Mouse (Mus musculus) gastrocnemius, postnatal 14 days (tissue): ENCODE measurements around the gene Prtg. TPM values are rescaled to one million over a fixed set of nuclear protein-coding genes. Genes with fewer than 3 reads are reported as not detected.

Experiments
- DNase-seq: peaks from one replicate; pipeline ENCODE4 v3.0.0; 2021; ENCODE audit warnings: mixed read lengths
- intact Hi-C: fragments of 180-260 bp; cut with DNase I; formaldehyde crosslinking; loops from one replicate; pipeline ENCODE4 v1.15.1; 2025; ENCODE audit warnings: low total_unique reads
- total RNA-seq, 2 experiments: library from RNA; stranded (reverse); gene quantifications; 2 replicates each; pipeline ENCODE4 v1.2.3; 2021

The Prtg gene
- total RNA-seq, 2 experiments from 2014 or later: 0.45 to 0.80 TPM

GRCm38 (mm10) chr9:72954746-72955145, 148.1 kb downstream of the Prtg start:
- intact Hi-C loops: no loop called here
- DNase-seq: no peak

GRCm38 (mm10) chr9:72955546-72955945, 148.9 kb downstream of the Prtg start:
- peak; percentile 15 for DNase-seq
- intact Hi-C loops: no loop called here

- intact Hi-C loops: no loop called here
Measured at GRCm38 (mm10) chr9:72958521-72959450, 152.1 kb downstream of the Prtg start, which contains the start of the genes Dyx1c1 and Gm44503. Gene Dyx1c1, plus strand, starts transcription at chr9:72958785. Gene Gm44503, plus strand, starts transcription at chr9:72958852.

GRCm38 (mm10) chr9:72961346-72961745, 154.7 kb downstream of the Prtg start:
- intact Hi-C loops: loop anchor here (10.0 kb wide), 1 partner anchor 133 kb away; no protein-coding TSS in a partner anchor
- no peak for DNase-seq

More at GRCm38 (mm10) chr9:72958521-72959450, 152.1 kb downstream of the Prtg start, which contains the start of the genes Dyx1c1 and Gm44503:
- peak; percentile 77 for DNase-seq

GRCm38 (mm10) chr9:72961959-72962358, 155.3 kb downstream of the Prtg start:
- intact Hi-C loops: loop anchor here (10.0 kb wide), 1 partner anchor 133 kb away; no protein-coding TSS in a partner anchor
- DNase-seq: no peak

Other genes starting within 250 kb of the Prtg start
- 100 to 1,000 TPM; 388 to 415 TPM for gene Nedd4, start 144.5 kb upstream of the Prtg start, total RNA-seq
- 1 to 10 TPM; 4.0 to 6.2 TPM for gene Pygo1, start 118.8 kb downstream of the Prtg start, total RNA-seq
- under 1 TPM; 0.43 to 0.60 TPM for gene Dyx1c1, start 151.9 kb downstream of the Prtg start, total RNA-seq
- not detected for gene Gm44503, start 152.0 kb downstream of the Prtg start, total RNA-seq
- 1 to 10 TPM; 5.9 to 6.7 TPM for gene Ccpg1os, start 178.5 kb downstream of the Prtg start, total RNA-seq
- 10 to 100 TPM; 32.3 to 36.7 TPM for gene Ccpg1, start 178.6 kb downstream of the Prtg start, total RNA-seq
- gene Pigb, start 233.5 kb downstream of the Prtg start, total RNA-seq: 1 to 10 TPM; 3.3 to 4.6 TPM
- 1 to 10 TPM; 1.8 to 6.0 TPM for gene Rab27a, start 238.0 kb downstream of the Prtg start, total RNA-seq